2 mouse cellular contexts compared by ENCODE assay signal in genomic region chr13:103357415-103357814, GRCm38 (mm10). TPM values are rescaled to one million over a fixed set of nuclear protein-coding genes. Genes with fewer than 3 reads are reported as not detected.
DNase-seq lines count a peak whose midpoint lies in the region; TF ChIP-seq lines count a peak whose summit lies in the region.
"Not testable (repeated sequence)": the region's sequence is repeated elsewhere in the genome, so short reads cannot be mapped to it uniquely, and the experiment has no call there.

No protein-coding gene starts in this region.

- not testable (repeated sequence) for H3K27me3 ChIP-seq in CH12.LX (replicated peaks); testis, adult 2 months (ENCODE audit: control insufficient read depth, insufficient read depth, low read length)

- H3K4me1 ChIP-seq in CH12.LX (ENCODE audit: control insufficient read depth in 1 of 2, insufficient read depth in 2 of 2): peaks cover 9 to 23% of the 10 kb centered on the region in 2 experiments
- not testable (repeated sequence) for H3K4me1 ChIP-seq in testis, adult 2 months (ENCODE audit: control insufficient read depth, insufficient read depth, low read length)

- TF ChIP-seq POLR2A in CH12.LX (IDR thresholded peaks at IDR 0.05; ENCODE audit: low read depth, low read length); testis, adult 2 months (IDR thresholded peaks at IDR 0.05; ENCODE audit: control insufficient read depth, low read depth, low read length): not testable (repeated sequence)

- H3K36me3 ChIP-seq in CH12.LX (replicated peaks in 1 of 2; ENCODE audit: control insufficient read depth in 1 of 2, insufficient read depth in 1 of 2, low read length in 1 of 2): peaks cover 15 to 22% of the 10 kb centered on the region in 2 experiments
- not testable (repeated sequence) for H3K36me3 ChIP-seq in testis, adult 2 months (ENCODE audit: control insufficient read depth, insufficient read depth, low read length)

- H3K27ac ChIP-seq in CH12.LX (ENCODE audit: insufficient read depth, low read depth): peak overlapping the region; percentile 65
- H3K27ac ChIP-seq in testis, adult 2 months (ENCODE audit: control insufficient read depth, insufficient read depth, low read depth, low read length): not testable (repeated sequence)

- peaks cover 11% of the 10 kb centered on the region for H3K79me2 ChIP-seq in CH12.LX (replicated peaks; ENCODE audit: control insufficient read depth, extremely low read depth, insufficient read depth, poor library complexity, severe bottlenecking)

- H3K4me3 ChIP-seq in CH12.LX (replicated peaks in 1 of 3; ENCODE audit: low read depth in 2 of 3, low read length in 2 of 3, poor library complexity in 1 of 3): peak overlapping the region; percentile 49 to 81 (median 64)
- H3K4me3 ChIP-seq in testis, adult 2 months (ENCODE audit: control insufficient read depth, low read depth, low read length): peak overlapping the region; percentile 5; the same call in 1 of the 2 replicates

- not testable (repeated sequence) for H3K9me3 ChIP-seq in CH12.LX (replicated peaks; ENCODE audit: low read length)

- DNase-seq in CH12.LX (ENCODE audit: extremely low read depth): peak; percentile 62

- H3K4me2 ChIP-seq in CH12.LX (ENCODE audit: insufficient read depth, low read depth, poor library complexity, severe bottlenecking): not testable (repeated sequence)

- H3K9ac ChIP-seq in CH12.LX (ENCODE audit: insufficient read depth, low read depth): peak overlapping the region; percentile 95

- in situ Hi-C loops in CH12.LX (cut with MboI; ENCODE audit: low pct_ligation_motif_present, low pct_unique_long_range_greater_than_20kb, low sequenced_read_pairs): not testable (repeated sequence)

- not testable (repeated sequence) for TF ChIP-seq EP300 in CH12.LX (IDR thresholded peaks at IDR 0.05; ENCODE audit: low read length)

- TF ChIP-seq CTCF in CH12.LX (conservative IDR thresholded peaks at IDR 0.05 in 1 of 2, IDR thresholded peaks at IDR 0.05 in 1 of 2; ENCODE audit: low read depth in 2 of 2, low read length in 2 of 2); testis, adult 2 months (IDR thresholded peaks at IDR 0.05; ENCODE audit: control insufficient read depth, insufficient read depth, insufficient replicate concordance, low read depth, low read length): not testable (repeated sequence)

- TF ChIP-seq RAD21 in CH12.LX (IDR thresholded peaks at IDR 0.05; ENCODE audit: low read depth, low read length): not testable (repeated sequence)

- dilution Hi-C loops in CH12.LX (cut with MboI; ENCODE audit: extremely low pct_ligation_motif_present, extremely low pct_unique_long_range_greater_than_20kb, low sequenced_read_pairs): not testable (repeated sequence)

TF ChIP-seq in CH12.LX, 34 proteins besides CTCF, POLR2A, EP300 and RAD21:
- TF ChIP-seq TCF12 (IDR thresholded peaks at IDR 0.05; ENCODE audit: low read depth, low read length): peak; percentile 42; the same call in 1 of the 2 replicates
- 0 out of 2 replicates have a peak, but pooled peaks have one; percentile 18 for TF ChIP-seq ZNF384 (IDR thresholded peaks at IDR 0.05; ENCODE audit: low read depth, low read length)
- peak; percentile 68 for TF ChIP-seq ELF1 (IDR thresholded peaks at IDR 0.05; ENCODE audit: low read depth, low read length)
- peak; percentile 59 for TF ChIP-seq HCFC1 (IDR thresholded peaks at IDR 0.05; ENCODE audit: low read depth, low read length)
- peak; percentile 37; the same call in 1 of the 2 replicates for TF ChIP-seq MXI1 (IDR thresholded peaks at IDR 0.05; ENCODE audit: low read depth, low read length)
TF ChIP-seq in CH12.LX: peak in this region for 5; not testable (repeated sequence) for 29.

RNA-seq across cellular contexts. Expression of gene Mast4, which starts 23.1 kb away (rescaled TPM):
- total RNA-seq in CH12.LX (2012; rRNA removed) (7.4 and 8.1 TPM in 2 replicates), CH12.LX (2014; rRNA removed) (0.92 and 0.99 TPM in 2 replicates)
- polyA plus RNA-seq in CH12.LX (2012; ENCODE audit: insufficient read length, low read depth): 4.1 and 6.1 TPM in 2 replicates
- 5.2 and 5.3 TPM in 2 replicates for polyA plus RNA-seq in testis, adult 2 months (2012; rRNA removed)
